Mouse (Mus musculus) lung, adult 2 months (tissue): ENCODE data around the gene Gm17949.

Source experiments
- CTCF ChIP-seq: fragments of 200-500 bp; IDR thresholded peaks from 2 replicates; pipeline ENCODE4 v1.5.1; 2011; ENCODE audit warnings: mild to moderate bottlenecking, low read length, control low read depth; ENCODE audit not compliant: insufficient read depth
- POLR2A ChIP-seq: fragments of 200-500 bp; IDR thresholded peaks from 2 replicates; pipeline ENCODE4 v1.6.1; 2011; ENCODE audit warnings: low read depth, mild to moderate bottlenecking, control low read depth, low read length, borderline replicate concordance; ENCODE audit errors: extremely low read depth

DNA sequence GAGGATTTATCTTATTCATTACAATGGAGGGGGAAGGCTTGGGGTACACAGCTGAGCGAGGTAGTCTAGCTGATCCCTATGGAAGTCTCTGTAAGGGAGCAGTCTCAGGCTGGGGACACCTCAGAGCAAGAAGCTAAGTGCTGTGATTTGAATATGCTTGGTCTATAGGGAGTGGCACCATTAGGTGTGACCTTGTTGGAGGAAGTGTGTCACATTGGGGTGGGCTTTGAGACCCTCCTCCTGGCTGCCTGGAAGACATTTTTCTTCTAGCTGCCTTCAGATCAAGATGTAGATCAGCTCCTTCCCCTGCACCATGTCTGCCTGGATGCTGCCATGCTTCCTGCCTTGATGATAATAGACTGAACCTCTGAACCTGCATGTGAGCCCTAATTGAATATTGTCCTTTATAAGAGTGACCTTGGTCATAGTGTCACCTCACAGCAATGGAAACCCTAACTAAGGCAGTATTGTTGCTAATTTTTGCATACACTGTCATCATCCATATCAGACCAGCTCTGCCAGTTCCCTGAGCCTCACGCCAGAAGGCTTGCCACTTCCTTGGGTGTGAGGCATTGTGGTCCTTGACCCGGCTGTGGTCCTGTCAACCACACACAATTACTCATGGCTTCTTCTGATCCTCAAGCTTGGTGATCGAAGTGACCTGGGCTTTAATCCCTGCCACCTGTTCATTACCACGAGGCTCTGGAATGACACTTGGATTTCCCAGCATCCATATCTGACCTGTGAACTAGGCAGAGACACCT lies 48.4 kb upstream of the Gm17949 start:
- TF ChIP-seq CTCF (no peak), POLR2A (no peak)
